Mouse (Mus musculus) bone marrow macrophage, adult 2 months (primary cell): ENCODE measurements around the gene Cldn4.

Experiments used
- CTCF ChIP-seq: IDR thresholded peaks from 2 replicates; pipeline ENCODE4 v1.5.1; 2012; ENCODE audit warnings: low read depth, mild to moderate bottlenecking, low read length, moderate library complexity
- POLR2A ChIP-seq: IDR thresholded peaks from 2 replicates; pipeline ENCODE4 v1.6.1; 2012; ENCODE audit warnings: mild to moderate bottlenecking, low read depth, low read length, borderline replicate concordance

- TF ChIP-seq CTCF (no peak), POLR2A (no peak)
Observed at GRCm38 (mm10) chr5:134895291-134895690, 51.4 kb downstream of the Cldn4 start.
